8 mouse cellular contexts compared by ENCODE assay signal in the genomic region with DNA sequence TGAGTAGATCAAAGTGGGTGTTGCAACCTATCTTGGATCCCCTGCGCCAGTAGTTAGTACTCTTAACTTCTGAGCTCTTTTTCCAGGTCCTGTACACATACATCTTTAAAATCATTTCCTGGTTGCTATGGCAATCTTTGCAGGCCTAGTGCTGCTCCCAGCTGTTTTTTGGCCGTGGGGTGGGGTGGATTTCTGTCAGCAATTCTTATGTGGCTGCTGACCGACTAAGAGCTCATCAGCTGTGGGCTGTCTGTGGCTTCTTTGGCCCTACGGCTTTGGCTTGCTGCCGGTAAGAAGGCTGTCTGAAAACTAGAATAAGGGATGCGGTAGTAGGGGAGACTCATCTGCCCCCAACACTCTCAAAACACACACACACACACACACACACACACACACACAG. TPM values are rescaled to one million over a fixed set of nuclear protein-coding genes. Genes with fewer than 3 reads are reported as not detected.
DNase-seq lines count a peak whose midpoint lies in the region; ATAC-seq and TF ChIP-seq lines count a peak whose summit lies in the region.

No protein-coding gene starts in this region.

- H3K4me1 ChIP-seq in heart, embryonic 14.5 days (ENCODE audit: control insufficient read depth in 2 of 2, insufficient read depth in 2 of 2, low read length in 2 of 2) = peaks cover 7 to 13% of the 10 kb centered on the region in 2 experiments
- H3K4me1 ChIP-seq in limb, embryonic 14.5 days (ENCODE audit: control insufficient read depth, insufficient read depth, low read length) = peaks cover 10% of the 10 kb centered on the region
- H3K4me1 ChIP-seq in neural tube, embryonic 14.5 days (ENCODE audit: control insufficient read depth, insufficient read depth, low read length) = peaks cover 7% of the 10 kb centered on the region

- no peak for TF ChIP-seq POLR2A in limb, embryonic 14.5 days (IDR thresholded peaks at IDR 0.05; ENCODE audit: borderline replicate concordance, extremely low read depth, insufficient read depth, insufficient read length)

- no peak for DNase-seq in layer of hippocampus, adult 2 months (ENCODE audit: low spot score in 2 of 2)
- no peak for DNase-seq in layer of hippocampus, adult 11-12 months (ENCODE audit: low spot score)
- peak; percentile 60 for DNase-seq in NIH3T3 (ENCODE audit: low read depth)
- DNase-seq in limb, embryonic 14.5 days (ENCODE audit: low spot score) = peak; percentile 9
- no peak for DNase-seq in ovary, postnatal 14 days (ENCODE audit: low spot score)
- no peak for DNase-seq in left cerebral cortex, postnatal 10 days (ENCODE audit: extremely low spot score in 1 of 2, low spot score in 2 of 2)

- H3K27ac ChIP-seq in layer of hippocampus, adult 2 months = peak overlapping the region; percentile 93; the same call in 1 of the 2 replicates
- no peak overlapping the region; a peak in 1 of 4 replicates for H3K27ac ChIP-seq in heart, embryonic 14.5 days (replicated peaks in 1 of 2; ENCODE audit: control insufficient read depth in 1 of 2, insufficient read depth in 1 of 2, low read depth in 2 of 2, low read length in 2 of 2)
- H3K27ac ChIP-seq in limb, embryonic 14.5 days (replicated peaks; ENCODE audit: low read depth, low read length) = no peak overlapping the region
- H3K27ac ChIP-seq in neural tube, embryonic 14.5 days (ENCODE audit: low read depth, low read length) = no peak overlapping the region

- H3K4me3 ChIP-seq in layer of hippocampus, adult 2 months = no peak overlapping the region; the same call in 1 of the 2 replicates
- peak overlapping the region; percentile 2 to 83; a peak in 2 of 4 replicates for H3K4me3 ChIP-seq in heart, embryonic 14.5 days (ENCODE audit: control insufficient read depth in 1 of 2, insufficient read depth in 1 of 2, low read depth in 1 of 2, low read length in 2 of 2)
- H3K4me3 ChIP-seq in limb, embryonic 14.5 days (replicated peaks; ENCODE audit: low read length) = peak overlapping the region; percentile 85
- peak overlapping the region; percentile 57 for H3K4me3 ChIP-seq in neural tube, embryonic 14.5 days (ENCODE audit: low read depth, low read length)

- H3K9ac ChIP-seq in heart, embryonic 14.5 days (ENCODE audit: low read length) = peak overlapping the region; percentile 84
- H3K9ac ChIP-seq in limb, embryonic 14.5 days (ENCODE audit: low read depth, low read length, severe bottlenecking) = 0 out of 2 replicates have a peak overlapping the region, but pooled peaks have one; percentile 73
- H3K9ac ChIP-seq in neural tube, embryonic 14.5 days (replicated peaks; ENCODE audit: low read depth, low read length) = peak overlapping the region; percentile 64; the same call in 1 of the 2 replicates

- no peak for ATAC-seq in heart, embryonic 14.5 days (ENCODE audit: insufficient number of reproducible peaks, insufficient read depth, low FRiP score, low read depth)
- ATAC-seq in limb, embryonic 14.5 days (ENCODE audit: low FRiP score, low read depth) = no peak
- ATAC-seq in neural tube, embryonic 14.5 days (ENCODE audit: low read depth) = 0 out of 2 replicates have a peak, but pooled peaks have one; percentile 0

- whole genome bisulfite sequencing in heart, embryonic 14.5 days = 43% methylated on average over 6 of the region's 6 CpGs
- 35% methylated on average over 6 of the region's 6 CpGs for WGBS in limb, embryonic 14.5 days
- 54% methylated on average over 6 of the region's 6 CpGs for WGBS in neural tube, embryonic 14.5 days

- no peaks in the 10 kb centered on the region for H3K9me3 ChIP-seq in heart, embryonic 14.5 days (ENCODE audit: control insufficient read depth, low read length)
- no peaks in the 10 kb centered on the region for H3K9me3 ChIP-seq in limb, embryonic 14.5 days (ENCODE audit: control insufficient read depth, low read length)
- no peaks in the 10 kb centered on the region for H3K9me3 ChIP-seq in neural tube, embryonic 14.5 days (ENCODE audit: control insufficient read depth, low read length)

- H3K4me2 ChIP-seq in heart, embryonic 14.5 days (ENCODE audit: low read length) = peak overlapping the region; percentile 82
- H3K4me2 ChIP-seq in limb, embryonic 14.5 days (replicated peaks; ENCODE audit: low read depth, low read length, severe bottlenecking) = peak overlapping the region; percentile 71
- peak overlapping the region; percentile 68 for H3K4me2 ChIP-seq in neural tube, embryonic 14.5 days (ENCODE audit: low read depth, low read length)

- H3K27me3 ChIP-seq in heart, embryonic 14.5 days (ENCODE audit: control insufficient read depth, insufficient read depth, low read length) = no peaks in the 10 kb centered on the region
- H3K27me3 ChIP-seq in limb, embryonic 14.5 days (ENCODE audit: control insufficient read depth, insufficient read depth, low read length) = no peaks in the 10 kb centered on the region
- H3K27me3 ChIP-seq in neural tube, embryonic 14.5 days (ENCODE audit: control insufficient read depth, insufficient read depth, low read length) = no peaks in the 10 kb centered on the region

- intact Hi-C loops in left cerebral cortex, postnatal 10 days (cut with DNase I) = no loop called here

- peaks cover 25% of the 10 kb centered on the region for H3K36me3 ChIP-seq in heart, embryonic 14.5 days (ENCODE audit: control insufficient read depth, insufficient read depth, low read length)
- peaks cover 22% of the 10 kb centered on the region for H3K36me3 ChIP-seq in limb, embryonic 14.5 days (ENCODE audit: control insufficient read depth, insufficient read depth, low read length)
- H3K36me3 ChIP-seq in neural tube, embryonic 14.5 days (ENCODE audit: control insufficient read depth, insufficient read depth, low read length) = peaks cover 17% of the 10 kb centered on the region

- no peak for TF ChIP-seq CTCF in layer of hippocampus, adult 2 months (conservative IDR thresholded peaks at IDR 0.05)

RNA-seq across cellular contexts. Expression of gene Washc1, which starts 0.6 kb away (rescaled TPM):
- 10 to 100 TPM; 44.2 to 48.1 TPM for total RNA-seq in layer of hippocampus, adult 2 months (2021)
- 25.6 and 28.4 TPM in 2 replicates for polyA plus RNA-seq in heart, embryonic 14.5 days (2014; fragmentation: Nextera tagmentation; extraction: Ambion mirVana)
- 53.3 and 55.8 TPM in 2 replicates for polyA plus RNA-seq in limb, embryonic 14.5 days (2012; rRNA removed)
- 39.4 and 41.7 TPM in 2 replicates for polyA plus RNA-seq in limb, embryonic 14.5 days (2014; fragmentation: Nextera tagmentation; extraction: Ambion mirVana)
- 37.3 and 41.5 TPM in 2 replicates for polyA plus RNA-seq in neural tube, embryonic 14.5 days (2014; fragmentation: Nextera tagmentation; extraction: Ambion mirVana)
- total RNA-seq in left cerebral cortex, postnatal 10 days (2021) = 10 to 100 TPM; 51.5 to 52.9 TPM

RNA-seq across cellular contexts. Expression of gene Ndufv2, which starts 9.4 kb away (rescaled TPM):
- total RNA-seq in layer of hippocampus, adult 2 months (2021) = 100 to 1,000 TPM; 233 to 261 TPM
- polyA plus RNA-seq in heart, embryonic 14.5 days (2014; fragmentation: Nextera tagmentation; extraction: Ambion mirVana) = 713 and 726 TPM in 2 replicates
- polyA plus RNA-seq in limb, embryonic 14.5 days (2012; rRNA removed) = 73.1 and 115 TPM in 2 replicates
- 315 and 316 TPM in 2 replicates for polyA plus RNA-seq in limb, embryonic 14.5 days (2014; fragmentation: Nextera tagmentation; extraction: Ambion mirVana)
- polyA plus RNA-seq in neural tube, embryonic 14.5 days (2014; fragmentation: Nextera tagmentation; extraction: Ambion mirVana) = 428 and 454 TPM in 2 replicates
- 100 to 1,000 TPM; 246 to 254 TPM for total RNA-seq in left cerebral cortex, postnatal 10 days (2021)

RNA-seq across cellular contexts. Expression of gene Ddx11, which starts 12.6 kb away (rescaled TPM):
- total RNA-seq in layer of hippocampus, adult 2 months (2021) = 1 to 10 TPM; 1.1 to 1.5 TPM
- polyA plus RNA-seq in heart, embryonic 14.5 days (2014; fragmentation: Nextera tagmentation; extraction: Ambion mirVana) = 8.7 and 11.1 TPM in 2 replicates
- polyA plus RNA-seq in limb, embryonic 14.5 days (2012; rRNA removed) = 27.8 and 30.3 TPM in 2 replicates
- polyA plus RNA-seq in limb, embryonic 14.5 days (2014; fragmentation: Nextera tagmentation; extraction: Ambion mirVana) = 13.1 and 15.3 TPM in 2 replicates
- 2.9 and 3.6 TPM in 2 replicates for polyA plus RNA-seq in neural tube, embryonic 14.5 days (2014; fragmentation: Nextera tagmentation; extraction: Ambion mirVana)
- 1 to 10 TPM; 3.6 to 3.9 TPM for total RNA-seq in left cerebral cortex, postnatal 10 days (2021)

RNA-seq across cellular contexts. Expression of gene Ankrd12, which starts 33.9 kb away (rescaled TPM):
- 100 to 1,000 TPM; 229 to 237 TPM for total RNA-seq in layer of hippocampus, adult 2 months (2021)
- 18.4 and 22.0 TPM in 2 replicates for polyA plus RNA-seq in heart, embryonic 14.5 days (2014; fragmentation: Nextera tagmentation; extraction: Ambion mirVana)
- polyA plus RNA-seq in limb, embryonic 14.5 days (2012; rRNA removed) = 7.9 and 10.9 TPM in 2 replicates
- polyA plus RNA-seq in limb, embryonic 14.5 days (2014; fragmentation: Nextera tagmentation; extraction: Ambion mirVana) = 22.5 and 27.5 TPM in 2 replicates
- polyA plus RNA-seq in neural tube, embryonic 14.5 days (2014; fragmentation: Nextera tagmentation; extraction: Ambion mirVana) = 184 and 193 TPM in 2 replicates
- 100 to 1,000 TPM; 110 to 119 TPM for total RNA-seq in left cerebral cortex, postnatal 10 days (2021)

Comparison
In these comparisons a context has a peak if more than half of its experiments do, and no peak if none do; other contexts are left out.
1. DNase-seq: peak in NIH3T3 (single experiment) and limb, embryonic 14.5 days (single experiment); none in layer of hippocampus, adult 2 months (0 of 2), layer of hippocampus, adult 11-12 months (single experiment), ovary, postnatal 14 days (single experiment) and left cerebral cortex, postnatal 10 days (0 of 2).
2. Peak in every context shown above with its lines, with median percentiles within 50 percentile points of each other: H3K4me2 ChIP-seq and H3K9ac ChIP-seq.